Mouse (Mus musculus) hindbrain, embryonic 14.5 days (tissue): ENCODE measurements around the gene Klhl21. TPM values are rescaled to one million over a fixed set of nuclear protein-coding genes. Genes with fewer than 3 reads are reported as not detected.

Source experiments
- ATAC-seq: fragments of 200-750 bp; cut with Nextera tagmentation; 2 replicates; pipeline ENCODE4 v1.8.0; 2017; ENCODE audit warnings: moderate number of reproducible peaks, mild to moderate bottlenecking, moderate TSS enrichment, moderate library complexity; ENCODE audit not compliant: low FRiP score
- DNase-seq: peaks from one replicate; pipeline ENCODE4 v3.0.0-alpha.2; 2015; ENCODE audit warnings: low spot score
- H3K27ac ChIP-seq: fragments of 300-500 bp; sonication (generic); 2 replicates; pipeline ENCODE4 v1.5.1; 2014; ENCODE audit warnings: mild to moderate bottlenecking, moderate library complexity
- H3K27me3 ChIP-seq: fragments of 300-500 bp; sonication (generic); 2 replicates; pipeline ENCODE4 v1.6.1; 2014; ENCODE audit warnings: mild to moderate bottlenecking, low read length, mixed read lengths; ENCODE audit not compliant: control insufficient read depth, insufficient read depth
- H3K36me3 ChIP-seq: fragments of 300-500 bp; sonication (generic); replicated peaks from 2 replicates; pipeline ENCODE4 v1.6.1; 2014; ENCODE audit not compliant: control insufficient read depth, insufficient read depth
- H3K4me1 ChIP-seq: fragments of 300-500 bp; sonication (generic); replicated peaks from 2 replicates; pipeline ENCODE4 v1.6.1; 2014; ENCODE audit warnings: antibody characterized with exemption, low read length, mixed read lengths; ENCODE audit not compliant: control insufficient read depth, insufficient read depth
- H3K4me2 ChIP-seq: fragments of 300-500 bp; sonication (generic); replicated peaks from 2 replicates; pipeline ENCODE4 v1.6.1; 2014; ENCODE audit warnings: mild to moderate bottlenecking, moderate library complexity
- H3K4me3 ChIP-seq: fragments of 300-500 bp; sonication (generic); replicated peaks from 2 replicates; pipeline ENCODE4 v1.5.1; 2014; ENCODE audit warnings: mild to moderate bottlenecking, low read length
- H3K9ac ChIP-seq: fragments of 300-500 bp; sonication (generic); 2 replicates; pipeline ENCODE4 v1.6.1; 2014
- H3K9me3 ChIP-seq: fragments of 300-500 bp; sonication (generic); 2 replicates; pipeline ENCODE4 v1.6.1; 2016; ENCODE audit warnings: low read length; ENCODE audit not compliant: control insufficient read depth
- WGBS: fragments of 180-500 bp; shearing (Covaris S2); extraction: QIAGEN DNeasy Blood & Tissue Kit; methylation state at CpG from one replicate; pipeline ENCODE4 v1.1.7; 2014; 5-methylcytosine and 5-hydroxymethylcytosine counted together
- polyA plus RNA-seq: library from polyadenylated mRNA; unstranded; fragments of >200 nt; fragmentation: Nextera tagmentation; extraction: Ambion mirVana; gene quantifications from 2 replicates; pipeline ENCODE4 v1.2.1, GENCODE M21; 2014

The Klhl21 gene
- polyA plus RNA-seq, 1 experiment from 2014 or later: 3.2 TPM

DNA sequence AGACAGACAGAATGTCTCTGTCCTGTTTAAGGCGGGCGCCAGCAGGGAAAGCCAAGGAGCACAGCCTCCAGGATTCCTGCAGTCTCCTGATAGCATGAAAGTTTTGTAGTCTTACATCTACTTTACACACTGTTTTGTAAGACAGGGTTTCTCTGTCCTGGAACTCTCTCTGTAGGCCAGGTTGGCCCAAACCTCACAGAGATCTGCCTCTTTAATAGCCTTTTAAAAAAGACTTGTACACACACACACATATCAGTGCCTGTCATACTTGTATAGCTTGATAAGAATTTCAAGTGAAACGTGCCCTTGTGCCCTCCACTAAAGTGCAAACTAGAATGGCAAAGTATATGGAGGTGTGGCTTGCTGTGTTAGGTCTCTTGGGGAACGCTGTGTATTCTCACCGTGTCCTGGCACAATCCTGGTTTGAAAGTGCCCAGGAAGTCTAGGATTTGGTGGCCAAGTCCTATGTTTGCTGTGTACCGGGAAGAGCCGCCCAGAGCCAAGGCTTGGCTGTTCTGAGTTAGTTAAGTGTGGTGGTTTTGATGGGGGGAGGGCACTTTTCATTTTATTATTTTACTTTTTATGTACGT, 2.7 kb downstream of the Klhl21 start:
- no peak for DNase-seq
- Histone ChIP-seq H3K4me3 (peak overlapping the region; percentile 65), H3K27me3 (peaks cover 36% of the 10 kb centered on the region), H3K27ac (no peak overlapping the region), H3K4me1 (peaks cover 29% of the 10 kb centered on the region), H3K36me3 (peaks cover 13% of the 10 kb centered on the region), H3K9ac (no peak overlapping the region), H3K4me2 (peak overlapping the region; percentile 100), H3K9me3 (no peaks in the 10 kb centered on the region)
- WGBS: 81% methylated on average over 8 of the region's 8 CpGs
- ATAC-seq: no peak

GRCm38 (mm10) chr4:152012109-152012508, 3.5 kb downstream of the Klhl21 start:
- ATAC-seq: no peak
- H3K9me3 ChIP-seq: no peaks in the 10 kb centered on the region
- no peak overlapping the region for H3K4me3 ChIP-seq
- no peak overlapping the region for H3K4me2 ChIP-seq
- peaks cover 29% of the 10 kb centered on the region for H3K4me1 ChIP-seq
- no peak overlapping the region for H3K27ac ChIP-seq
- DNase-seq: no peak
- H3K36me3 ChIP-seq: peaks cover 17% of the 10 kb centered on the region
- WGBS: 92% methylated on average over 16 of the region's 16 CpGs
- H3K27me3 ChIP-seq: peaks cover 27% of the 10 kb centered on the region
- no peak overlapping the region for H3K9ac ChIP-seq

- H3K27me3 ChIP-seq: peaks cover 17% of the 10 kb centered on the region
Measured at GRCm38 (mm10) chr4:152013036-152013813, 4.6 kb downstream of the Klhl21 start.

GRCm38 (mm10) chr4:152019073-152019472, 10.5 kb downstream of the Klhl21 start:
- DNase-seq (no peak), ATAC-seq (no peak)
- no peaks in the 10 kb centered on the region for H3K9me3 ChIP-seq
- no peaks in the 10 kb centered on the region for H3K27me3 ChIP-seq
- peaks cover 63% of the 10 kb centered on the region for H3K36me3 ChIP-seq
- H3K4me1 ChIP-seq: no peaks in the 10 kb centered on the region
- H3K4me2 ChIP-seq: no peak overlapping the region
- H3K9ac ChIP-seq: no peak overlapping the region
- no peak overlapping the region for H3K27ac ChIP-seq
- 91% methylated on average over 6 of the region's 6 CpGs for WGBS
- no peak overlapping the region for H3K4me3 ChIP-seq

More at GRCm38 (mm10) chr4:152013036-152013813, 4.6 kb downstream of the Klhl21 start:
- Histone ChIP-seq H3K36me3 (peaks cover 17% of the 10 kb centered on the region), H3K27ac (no peak overlapping the region), H3K9me3 (no peaks in the 10 kb centered on the region), H3K4me1 (peaks cover 24% of the 10 kb centered on the region), H3K4me2 (no peak overlapping the region), H3K9ac (no peak overlapping the region), H3K4me3 (no peak overlapping the region)
- ATAC-seq (no peak), DNase-seq (no peak)
- 88% methylated on average over 12 of the region's 12 CpGs for WGBS

GRCm38 (mm10) chr4:152020024-152020423, 11.4 kb downstream of the Klhl21 start:
- H3K36me3 ChIP-seq: peaks cover 69% of the 10 kb centered on the region
- no peak overlapping the region for H3K4me2 ChIP-seq
- no peak overlapping the region for H3K27ac ChIP-seq
- no peaks in the 10 kb centered on the region for H3K27me3 ChIP-seq
- no peaks in the 10 kb centered on the region for H3K9me3 ChIP-seq
- DNase-seq (no peak), ATAC-seq (no peak)
- WGBS: 94% methylated on average over 21 of the region's 21 CpGs
- peaks cover 2% of the 10 kb centered on the region; the same call in 1 of the 2 replicates for H3K4me1 ChIP-seq
- H3K4me3 ChIP-seq: no peak overlapping the region
- H3K9ac ChIP-seq: no peak overlapping the region

DNA sequence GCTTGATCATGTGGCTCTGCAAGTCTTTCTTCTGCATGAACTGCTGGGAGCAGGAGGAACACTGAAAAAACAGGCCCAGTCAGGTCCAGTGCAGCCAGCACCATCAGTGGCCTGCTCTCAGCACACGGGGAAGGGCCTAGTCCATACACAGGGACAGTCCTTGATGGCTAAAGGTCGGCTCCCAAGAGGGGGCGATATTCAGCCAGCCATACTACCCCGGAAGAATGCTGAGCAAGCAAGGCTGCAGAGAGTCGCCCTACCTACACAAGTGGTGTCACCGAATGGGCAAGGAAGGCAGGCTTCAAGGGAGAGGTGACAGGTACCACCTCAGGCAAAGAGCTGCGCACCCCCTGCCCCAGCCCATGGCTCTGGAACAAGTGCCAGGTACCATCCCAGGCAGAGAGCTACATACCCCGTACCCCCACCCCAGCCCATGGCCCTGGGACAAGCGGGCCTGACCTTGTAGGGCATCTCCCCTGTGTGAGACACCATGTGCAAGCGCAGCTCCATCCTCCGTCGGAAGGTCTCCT, 13.0 kb downstream of the Klhl21 start:
- Histone ChIP-seq H3K36me3 (peaks cover 56% of the 10 kb centered on the region), H3K27me3 (no peaks in the 10 kb centered on the region), H3K9me3 (no peaks in the 10 kb centered on the region), H3K4me2 (no peak overlapping the region), H3K27ac (no peak overlapping the region), H3K4me1 (peaks cover 19% of the 10 kb centered on the region), H3K9ac (no peak overlapping the region), H3K4me3 (no peak overlapping the region)
- 74% methylated on average over 12 of the region's 12 CpGs for WGBS
- DNase-seq: no peak
- no peak for ATAC-seq

DNA sequence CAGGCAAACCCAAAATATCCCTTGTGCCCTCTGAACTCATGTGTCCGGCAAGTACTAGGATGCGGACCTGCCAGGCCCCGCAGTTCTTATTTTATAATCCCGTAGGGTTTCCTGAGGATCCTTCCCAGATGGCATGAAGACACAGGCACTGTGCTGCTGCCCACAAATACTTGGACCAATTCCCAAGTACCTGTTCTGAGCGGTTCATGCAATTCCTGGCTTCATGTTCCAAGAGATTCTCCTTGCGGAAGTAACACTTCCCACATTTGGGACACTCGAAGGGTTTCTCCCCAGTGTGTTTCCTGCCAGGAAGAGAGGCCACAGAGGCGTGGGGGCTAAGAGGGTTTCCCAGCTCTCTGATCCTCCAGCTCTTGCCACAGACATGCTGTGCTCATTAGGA, 13.9 kb downstream of the Klhl21 start:
- ATAC-seq (no peak), DNase-seq (no peak)
- Histone ChIP-seq H3K36me3 (peaks cover 55% of the 10 kb centered on the region), H3K27ac (no peak overlapping the region), H3K4me1 (peaks cover 22% of the 10 kb centered on the region), H3K9me3 (no peaks in the 10 kb centered on the region), H3K4me3 (no peak overlapping the region), H3K4me2 (no peak overlapping the region), H3K9ac (no peak overlapping the region), H3K27me3 (no peaks in the 10 kb centered on the region)
- WGBS: 86% methylated on average over 8 of the region's 8 CpGs

DNA sequence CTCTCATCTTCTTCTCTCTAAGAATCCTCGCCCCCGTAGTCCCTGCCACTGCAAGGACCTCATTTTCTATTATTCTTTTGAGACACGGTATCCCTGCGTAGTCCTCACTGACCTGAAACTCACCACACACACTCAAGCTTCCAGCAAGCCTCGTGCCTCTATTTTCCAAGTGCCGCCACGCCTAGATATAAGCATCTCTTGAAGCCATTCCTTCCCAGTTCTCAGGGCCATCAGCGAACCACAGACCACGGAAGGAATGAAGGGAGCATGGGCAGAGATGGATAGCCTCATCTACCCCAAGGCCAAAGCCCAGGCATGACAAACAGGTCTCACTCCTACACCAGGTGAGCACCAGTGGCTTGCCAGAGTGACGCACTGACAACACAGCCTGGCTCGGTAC, 15.9 kb downstream of the Klhl21 start:
- H3K27ac ChIP-seq: no peak overlapping the region
- ATAC-seq (no peak), DNase-seq (no peak)
- peaks cover 33% of the 10 kb centered on the region for H3K4me1 ChIP-seq
- H3K4me3 ChIP-seq: no peak overlapping the region
- H3K9me3 ChIP-seq: no peaks in the 10 kb centered on the region
- WGBS: 92% methylated on average over 11 of the region's 11 CpGs
- no peak overlapping the region for H3K9ac ChIP-seq
- peaks cover 47% of the 10 kb centered on the region for H3K36me3 ChIP-seq
- no peaks in the 10 kb centered on the region for H3K27me3 ChIP-seq
- H3K4me2 ChIP-seq: no peak overlapping the region

DNA sequence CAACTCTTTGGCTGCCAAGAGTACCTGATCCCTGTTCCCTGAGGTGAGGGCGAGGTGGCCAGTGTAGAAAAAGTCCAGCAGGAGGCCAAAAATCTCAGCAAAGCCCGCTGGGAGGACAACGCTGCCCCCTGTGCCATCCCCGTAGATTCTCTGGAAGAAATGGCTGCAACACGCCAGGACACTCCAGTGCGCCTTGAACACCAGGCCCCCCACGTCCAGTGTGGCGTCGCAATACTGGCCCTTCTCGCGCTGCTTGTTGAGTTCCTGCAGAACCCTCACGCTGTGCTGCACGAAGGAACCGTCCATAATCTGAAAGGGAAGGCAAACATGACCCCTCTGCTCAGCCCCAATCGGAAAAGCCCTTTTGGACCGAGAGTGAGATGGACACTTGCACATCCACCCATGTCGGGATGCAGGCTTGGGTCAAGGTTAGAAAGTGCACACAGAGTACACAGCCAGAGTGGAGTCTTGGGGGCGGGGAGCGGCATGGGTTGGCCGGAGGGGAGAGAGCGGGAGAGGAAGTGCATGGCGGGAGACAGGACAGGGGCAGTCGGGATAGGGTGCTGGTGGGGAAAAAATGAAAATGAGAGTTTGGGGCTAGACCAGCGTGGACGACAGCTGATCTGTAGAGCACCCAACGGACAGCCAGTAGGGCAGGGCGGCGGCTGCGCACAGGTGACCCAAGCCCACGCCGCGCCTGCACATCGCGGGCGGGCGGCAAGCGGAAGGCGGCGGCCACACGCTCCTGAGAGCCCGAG, 18.3 kb downstream of the Klhl21 start:
- ATAC-seq (peak; percentile 50; the same call in 1 of the 2 replicates), DNase-seq (no peak)
- H3K27ac ChIP-seq: no peak overlapping the region; the same call in 1 of the 2 replicates
- H3K27me3 ChIP-seq: no peaks in the 10 kb centered on the region
- WGBS: 3% methylated on average over 33 of the region's 41 CpGs
- H3K4me2 ChIP-seq: peak overlapping the region; percentile 95
- H3K4me1 ChIP-seq: peaks cover 39% of the 10 kb centered on the region
- peak overlapping the region; percentile 71 for H3K9ac ChIP-seq
- no peaks in the 10 kb centered on the region for H3K9me3 ChIP-seq
- H3K36me3 ChIP-seq: peaks cover 23% of the 10 kb centered on the region
- peak overlapping the region; percentile 77 for H3K4me3 ChIP-seq
